Mouse (Mus musculus): ENCODE results near the gene Cryga.
A peak's percentile ranks its signal among the peaks of the same experiment; 100 is the strongest.

Cryga gene

DNA sequence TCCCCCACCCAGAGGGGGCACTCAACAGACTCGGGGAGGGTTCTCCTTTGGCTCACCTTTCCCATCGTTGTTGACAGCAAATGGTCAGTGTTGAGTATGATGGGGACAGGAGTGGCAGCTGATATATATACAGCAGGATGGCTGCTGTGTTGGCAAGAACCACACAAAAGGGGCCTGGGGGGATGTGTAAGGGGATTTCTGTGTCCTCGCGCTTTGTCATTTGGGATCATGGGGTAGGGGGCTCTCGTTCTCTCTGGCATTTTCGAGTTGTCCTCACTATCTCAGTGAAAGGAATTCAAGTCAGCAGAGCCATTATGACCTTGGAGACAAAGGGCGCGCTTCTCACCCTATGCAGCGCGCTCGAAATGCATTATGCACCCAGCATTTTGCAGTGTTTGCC is at the start of gene Cryga:
TSS of gene Cryga (minus strand) at position 101 of the 400 bp plus-strand sequence.
- no peak for DNase-seq

- no peak for DNase-seq
These were observed 44.8 kb upstream of the Cryga start for GRCm38 (mm10) chr1:65147971-65148370.

DNA sequence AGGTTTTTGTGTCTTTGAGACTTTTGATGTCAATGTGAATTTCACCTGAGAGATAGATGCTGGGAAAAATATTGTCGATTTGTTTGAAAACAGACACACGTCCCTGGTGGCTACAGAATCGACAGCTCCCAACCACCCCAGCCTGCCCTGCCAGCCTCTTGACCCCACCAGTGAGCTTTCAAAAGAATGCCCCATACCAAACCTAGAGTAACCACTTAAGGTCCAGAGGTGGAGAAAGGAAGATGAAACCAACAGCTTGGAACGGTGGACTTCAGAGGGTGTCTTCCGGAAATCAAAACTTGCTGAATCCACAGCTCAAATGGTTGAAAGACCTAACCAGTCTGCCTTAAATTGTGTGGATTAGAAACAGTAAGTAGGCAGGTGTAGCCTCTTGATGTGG is 44.2 kb upstream of the Cryga start:
- peak; percentile 62 for DNase-seq

GRCm38 (mm10) chr1:65146601-65147000 is 43.4 kb upstream of the Cryga start:
- DNase-seq = no peak

- no peak for DNase-seq
These were observed 41.6 kb upstream of the Cryga start for GRCm38 (mm10) chr1:65144783-65145182.

DNA sequence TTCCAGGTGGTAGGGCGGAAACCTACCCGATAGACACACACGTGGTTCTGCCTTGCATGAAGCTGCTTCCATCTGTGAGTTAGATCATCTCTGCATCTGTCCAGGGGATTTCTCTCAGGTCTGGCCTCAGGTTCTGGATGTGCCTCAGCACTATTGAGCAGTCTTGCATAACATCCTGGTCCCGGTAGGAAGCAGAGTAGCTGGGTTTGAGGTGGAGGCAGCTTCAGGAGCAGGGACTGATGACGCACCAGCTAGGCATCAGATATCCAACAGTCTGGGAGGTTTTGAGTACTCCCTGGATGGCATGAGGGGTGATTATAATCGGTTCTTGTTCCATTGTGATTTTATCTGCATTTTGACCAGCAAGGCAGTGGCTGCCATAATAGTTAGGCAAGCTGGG is 34.4 kb upstream of the Cryga start:
- DNase-seq = no peak

DNA sequence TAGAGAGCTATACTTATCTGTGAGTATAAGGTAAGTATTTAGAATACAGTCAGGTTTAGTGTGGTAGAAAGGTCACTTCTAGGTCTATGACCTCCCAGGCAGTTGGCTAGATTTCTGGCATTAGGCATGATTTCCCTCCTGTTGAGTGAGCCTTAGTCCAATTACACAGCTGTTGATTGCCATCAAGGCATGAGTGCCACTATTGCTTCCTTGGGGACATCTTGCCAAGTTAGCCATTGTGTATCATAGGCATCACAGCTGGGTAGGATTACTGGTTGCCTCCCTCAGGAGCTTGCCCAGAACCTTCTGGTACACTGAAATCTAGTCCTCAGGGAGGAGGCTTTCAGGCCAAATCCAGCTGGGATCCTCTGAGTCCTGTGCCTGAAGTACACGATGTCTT is 29.7 kb upstream of the Cryga start:
- no peak for DNase-seq

- no peak for DNase-seq
These were observed 28.5 kb upstream of the Cryga start for GRCm38 (mm10) chr1:65131671-65132070.

GRCm38 (mm10) chr1:65130226-65130625 is 27.1 kb upstream of the Cryga start:
- DNase-seq = peak; percentile 73

- peak; percentile 45 for DNase-seq
These were observed 26.5 kb upstream of the Cryga start for GRCm38 (mm10) chr1:65129634-65130180.

GRCm38 (mm10) chr1:65122574-65123372 is 19.6 kb upstream of the Cryga start, which contains the start of gene D630023F18Rik:
Gene D630023F18Rik (minus strand): TSS chr1:65123214.
- no peak for DNase-seq

DNA sequence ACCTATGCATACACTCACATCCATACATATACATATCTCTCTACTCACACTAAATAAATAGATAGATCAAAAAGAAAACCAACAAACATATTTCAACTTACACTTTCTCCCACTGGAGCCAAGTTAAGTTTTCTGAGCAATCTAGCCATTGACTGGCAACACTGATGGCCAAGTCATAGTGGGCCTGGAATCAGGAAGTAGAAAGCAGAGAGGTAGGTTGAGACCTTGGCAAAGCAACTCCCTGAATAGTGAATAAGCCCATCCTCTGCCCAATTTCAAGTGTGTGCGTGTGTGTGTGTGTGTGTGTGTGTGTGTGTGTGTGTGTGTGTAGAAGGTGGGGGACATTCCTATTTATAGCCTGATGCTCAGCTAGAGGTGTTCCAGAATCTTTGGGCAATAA is 16.3 kb upstream of the Cryga start, which contains the start of gene Gm28845:
TSS of gene Gm28845 (minus strand) at position 121 of the 400 bp plus-strand sequence.
- no peak for DNase-seq

DNA sequence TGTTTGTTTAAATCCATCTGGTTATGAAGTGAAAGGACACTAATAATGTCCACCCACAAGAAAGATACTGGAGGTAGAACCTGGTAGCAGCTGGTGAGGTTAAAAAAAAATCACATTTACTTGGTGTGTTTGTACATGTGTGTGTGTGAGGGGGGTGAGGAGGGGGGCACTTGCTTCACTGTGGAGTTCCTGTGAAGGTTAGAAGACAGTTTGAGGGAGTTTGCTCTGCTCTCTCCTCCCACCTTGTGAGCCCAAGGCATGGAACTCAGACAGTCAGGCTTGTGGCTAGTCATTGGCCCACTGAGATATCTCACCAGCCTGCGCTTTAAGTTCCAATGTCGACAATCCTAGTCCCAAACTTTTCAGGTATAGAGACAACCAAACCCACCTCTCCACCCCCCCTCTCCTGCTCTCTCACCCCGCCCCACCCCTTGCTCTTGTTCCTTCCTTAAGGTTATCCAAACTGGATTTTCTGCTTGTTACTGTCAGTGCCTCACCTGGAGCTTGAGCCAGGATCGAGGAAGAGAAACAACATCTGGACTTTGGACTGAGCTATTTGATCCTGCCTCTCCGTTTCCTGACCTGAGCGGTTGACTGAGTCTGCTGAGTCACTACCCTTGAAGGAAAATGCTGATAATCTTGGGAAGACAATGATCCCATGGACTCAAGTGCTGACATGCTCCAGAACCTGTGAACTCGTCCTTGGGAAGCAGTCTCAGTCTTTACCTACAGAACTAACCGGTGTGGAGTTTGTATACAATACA is 15.2 kb upstream of the Cryga start:
- DNase-seq = peak; percentile 86

- no peak for DNase-seq
These were observed 10.5 kb upstream of the Cryga start for GRCm38 (mm10) chr1:65113536-65114172.

DNA sequence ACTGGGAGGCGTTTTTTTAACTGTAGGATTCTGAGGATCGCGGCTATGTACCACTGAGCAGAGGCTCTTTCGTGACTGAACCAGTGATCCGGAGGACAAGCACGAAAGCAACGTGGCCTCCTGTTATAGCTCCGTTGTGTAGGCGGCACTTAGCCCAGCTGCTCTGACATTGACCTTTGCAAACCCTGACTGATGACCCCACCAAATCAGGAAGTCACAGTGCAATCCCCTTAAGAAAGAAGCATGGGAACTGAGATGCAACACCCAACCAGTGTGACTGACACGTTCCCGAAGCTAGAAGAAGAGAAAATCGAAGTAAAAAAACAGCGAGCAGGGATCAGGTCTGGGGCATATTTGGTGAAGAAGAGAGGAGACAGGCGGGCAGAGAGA is 9.6 kb upstream of the Cryga start:
- DNase-seq = peak; percentile 45

- DNase-seq = peak; percentile 55
These were observed 9.0 kb upstream of the Cryga start for GRCm38 (mm10) chr1:65112031-65112806.

DNA sequence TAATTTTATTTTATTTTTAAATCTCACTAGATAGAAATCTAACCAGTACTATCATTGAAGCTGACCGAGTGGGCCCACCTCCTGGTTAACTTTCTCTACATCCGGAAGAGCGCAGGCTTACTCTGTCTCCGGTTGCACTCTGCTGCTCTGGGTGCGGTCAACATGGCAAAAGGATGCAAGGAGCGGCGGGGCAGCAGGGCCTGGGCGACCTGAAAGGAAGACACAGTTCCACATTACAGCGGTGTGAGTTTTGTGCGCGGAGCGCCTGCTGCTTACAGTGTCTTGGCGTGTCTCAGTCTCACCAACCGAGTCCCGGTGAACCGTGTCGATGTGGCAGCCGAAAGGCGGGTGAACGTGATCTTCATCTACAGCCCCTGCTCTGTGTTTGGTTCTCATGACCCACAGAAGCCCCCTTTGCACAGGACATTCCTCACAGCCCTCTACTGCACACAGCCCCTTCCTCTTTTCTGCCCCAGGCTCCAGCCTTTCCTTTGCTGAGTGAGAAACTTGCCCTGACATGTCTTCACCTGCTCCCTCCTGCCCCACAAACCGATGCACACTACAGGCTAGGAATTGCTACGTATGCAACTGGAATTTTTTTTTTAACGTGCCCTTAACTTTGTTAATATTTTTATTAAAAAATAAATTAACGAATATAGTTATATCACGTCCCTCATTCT is 6.7 kb upstream of the Cryga start:
- no peak for DNase-seq

GRCm38 (mm10) chr1:65109196-65109595 is 6.0 kb upstream of the Cryga start:
- no peak for DNase-seq

GRCm38 (mm10) chr1:65107654-65108279 is 4.6 kb upstream of the Cryga start:
- no peak for DNase-seq

DNA sequence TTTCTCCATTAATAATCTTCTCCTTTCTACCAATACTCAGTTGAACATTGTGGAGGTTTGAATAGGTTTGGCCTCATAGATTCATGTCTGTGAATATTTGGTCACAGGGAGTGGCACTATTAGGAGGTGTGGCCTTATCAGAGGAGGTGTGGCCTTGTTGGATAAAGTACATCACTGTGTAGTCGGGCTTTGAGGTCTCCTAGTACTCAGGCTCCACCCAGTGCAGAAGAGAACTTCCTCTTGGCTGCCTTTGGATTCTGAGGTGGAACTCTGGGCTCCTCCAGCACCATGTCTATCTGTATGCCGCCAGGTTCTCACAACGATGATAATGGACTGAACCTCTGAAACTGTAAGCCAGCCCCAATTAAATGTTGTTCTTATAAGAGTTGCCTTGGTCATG is 6.2 kb downstream of the Cryga start:
- DNase-seq = no peak

GRCm38 (mm10) chr1:65091566-65091965 is 11.6 kb downstream of the Cryga start:
- no peak for DNase-seq

Measured in kidney, adult 11 months (tissue).